Comparison of ENCODE assay signal across 8 mouse cellular contexts in the genomic region with DNA sequence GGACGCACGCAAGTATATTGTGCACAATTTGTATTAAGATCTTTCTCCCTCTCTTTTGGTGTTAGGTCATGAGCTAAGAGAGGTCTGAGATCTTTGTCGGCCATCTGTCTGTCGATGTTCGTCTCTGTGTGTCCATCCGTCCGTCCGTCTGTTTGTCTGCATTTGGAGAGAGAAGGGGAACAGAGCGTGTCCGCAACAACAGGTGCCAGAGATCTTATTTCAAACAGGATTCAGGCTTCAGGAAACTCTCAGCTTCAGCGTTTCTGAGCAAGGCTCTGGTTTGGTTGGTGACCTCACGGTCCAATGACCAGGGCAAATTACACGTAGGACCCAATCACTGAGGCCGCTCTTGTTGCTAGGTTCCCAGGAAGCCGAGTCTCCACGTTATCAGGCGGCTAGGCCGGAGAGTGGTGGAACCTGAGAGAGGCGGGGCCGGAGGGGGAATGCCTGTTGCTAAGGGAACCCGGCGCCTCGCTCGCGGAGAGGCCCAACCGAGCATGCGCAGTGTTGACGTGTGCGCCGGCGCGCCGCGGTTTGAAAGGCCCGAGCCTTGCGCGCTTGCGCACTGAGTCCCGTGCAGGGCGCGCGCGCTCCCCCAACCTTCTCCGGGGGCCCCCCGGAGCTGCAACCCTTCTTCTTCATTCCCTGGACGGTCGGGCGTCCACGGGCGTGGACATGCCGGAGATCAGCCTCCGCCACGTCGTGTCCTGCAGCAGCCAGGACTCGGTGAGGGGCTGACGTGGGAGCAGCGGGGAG. TPM values are rescaled to one million over a fixed set of nuclear protein-coding genes. Genes with fewer than 3 reads are reported as not detected.
DNase-seq lines count a peak whose midpoint lies in the region; ATAC-seq and TF ChIP-seq lines count a peak whose summit lies in the region.

No protein-coding gene starts in this region.

- H3K4me1 ChIP-seq in embryonic facial prominence, embryonic 14.5 days (ENCODE audit: control insufficient read depth, insufficient read depth, low read length): peaks cover 8% of the 10 kb centered on the region; the same call in 1 of the 2 replicates
- no peaks in the 10 kb centered on the region for H3K4me1 ChIP-seq in heart, adult 2 months (ENCODE audit: control insufficient read depth, insufficient read depth, low read length)
- peaks cover 18% of the 10 kb centered on the region for H3K4me1 ChIP-seq in limb, embryonic 13.5 days
- H3K4me1 ChIP-seq in midbrain, embryonic 16.5 days (ENCODE audit: control insufficient read depth, insufficient read depth, low read length): peaks cover 12% of the 10 kb centered on the region

- WGBS in embryonic facial prominence, embryonic 14.5 days: under 1% methylated on average over 33 of the region's 57 CpGs
- under 1% methylated on average over 57 of the region's 57 CpGs for WGBS in heart, adult 2 months
- WGBS in limb, embryonic 13.5 days: under 1% methylated on average over 57 of the region's 57 CpGs
- WGBS in midbrain, embryonic 16.5 days: under 1% methylated on average over 57 of the region's 57 CpGs

- H3K27ac ChIP-seq in embryonic facial prominence, embryonic 14.5 days (replicated peaks; ENCODE audit: low read depth, low read length): peak overlapping the region; percentile 64
- H3K27ac ChIP-seq in heart, adult 2 months: peak overlapping the region; percentile 84
- H3K27ac ChIP-seq in limb, embryonic 13.5 days: peak overlapping the region; percentile 79
- peak overlapping the region; percentile 79 for H3K27ac ChIP-seq in midbrain, embryonic 16.5 days (ENCODE audit: low read length)

- H3K79me2 ChIP-seq in heart, adult 2 months (replicated peaks; ENCODE audit: control insufficient read depth, insufficient read depth, low read length): 0 out of 2 replicates have a peak, but pooled peaks cover 1% of the 10 kb centered on the region

- peak overlapping the region; percentile 88 for H3K9ac ChIP-seq in embryonic facial prominence, embryonic 14.5 days (ENCODE audit: low read depth, low read length)
- H3K9ac ChIP-seq in heart, adult 2 months (ENCODE audit: low read depth, low read length): peak overlapping the region; percentile 93
- H3K9ac ChIP-seq in limb, embryonic 13.5 days: peak overlapping the region; percentile 84
- peak overlapping the region; percentile 88 for H3K9ac ChIP-seq in midbrain, embryonic 16.5 days (ENCODE audit: low read depth, low read length)

- peak; percentile 60 for TF ChIP-seq POLR2A in heart, adult 2 months (IDR thresholded peaks at IDR 0.05; ENCODE audit: insufficient read depth, low read depth, low read length)

- H3K27me3 ChIP-seq in embryonic facial prominence, embryonic 14.5 days (replicated peaks; ENCODE audit: control insufficient read depth, insufficient read depth, low read length): no peaks in the 10 kb centered on the region
- no peaks in the 10 kb centered on the region for H3K27me3 ChIP-seq in heart, adult 2 months (ENCODE audit: control insufficient read depth, insufficient read depth, low read length)
- H3K27me3 ChIP-seq in limb, embryonic 13.5 days: no peaks in the 10 kb centered on the region
- H3K27me3 ChIP-seq in midbrain, embryonic 16.5 days (ENCODE audit: control insufficient read depth, insufficient read depth, low read depth, low read length): no peaks in the 10 kb centered on the region

- no peak for TF ChIP-seq CTCF in heart, adult 2 months (IDR thresholded peaks at IDR 0.05)

- peak overlapping the region; percentile 83 for H3K4me2 ChIP-seq in embryonic facial prominence, embryonic 14.5 days (ENCODE audit: low read depth, low read length)
- H3K4me2 ChIP-seq in limb, embryonic 13.5 days (replicated peaks): peak overlapping the region; percentile 83
- H3K4me2 ChIP-seq in midbrain, embryonic 16.5 days (ENCODE audit: low read length): peak overlapping the region; percentile 82

- intact Hi-C loops in heart, adult 2 months (cut with DNase I): loop anchor here (1.0 to 5.0 kb wide), 2 partner anchors 17 to 230 kb away; partner anchors contain the start of genes Irgq and Zfp94

- H3K4me3 ChIP-seq in embryonic facial prominence, embryonic 14.5 days (ENCODE audit: low read depth, low read length): peak overlapping the region; percentile 85
- H3K4me3 ChIP-seq in heart, adult 2 months: peak overlapping the region; percentile 80
- H3K4me3 ChIP-seq in limb, embryonic 13.5 days: peak overlapping the region; percentile 77
- peak overlapping the region; percentile 81 for H3K4me3 ChIP-seq in midbrain, embryonic 16.5 days (ENCODE audit: low read depth, low read length)

- no peak for TF ChIP-seq EP300 in heart, adult 2 months (IDR thresholded peaks at IDR 0.05; ENCODE audit: insufficient read depth, low read depth, low read length)

- no peaks in the 10 kb centered on the region; the same call in 1 of the 2 replicates for H3K9me3 ChIP-seq in embryonic facial prominence, embryonic 14.5 days (ENCODE audit: control insufficient read depth, low read length)
- H3K9me3 ChIP-seq in limb, embryonic 13.5 days: no peaks in the 10 kb centered on the region
- H3K9me3 ChIP-seq in midbrain, embryonic 16.5 days (replicated peaks; ENCODE audit: control insufficient read depth, low read length, poor library complexity, severe bottlenecking): no peaks in the 10 kb centered on the region; the same call in 1 of the 2 replicates

- peak; percentile 99 for DNase-seq in 3T3-L1 (ENCODE audit: low read depth, low spot score)
- peak; percentile 96 to 99 for DNase-seq in adrenal gland, postnatal 4 days (ENCODE audit: low spot score in 2 of 2)
- DNase-seq in embryonic facial prominence, embryonic 14.5 days (ENCODE audit: low spot score): peak; percentile 99
- DNase-seq in heart, adult 2 months: peak; percentile 98 to 100
- DNase-seq in kidney, adult 8-10 months: peak; percentile 99 to 100
- peak; percentile 93 to 99 for DNase-seq in spleen, postnatal 10 days (ENCODE audit: low spot score in 2 of 2)

- peak; percentile 100 for ATAC-seq in embryonic facial prominence, embryonic 14.5 days (ENCODE audit: low read depth)
- peak; percentile 99 for ATAC-seq in limb, embryonic 13.5 days (ENCODE audit: low FRiP score, low read depth)
- peak; percentile 97 for ATAC-seq in midbrain, embryonic 16.5 days

- H3K36me3 ChIP-seq in embryonic facial prominence, embryonic 14.5 days (ENCODE audit: control insufficient read depth, insufficient read depth, low read length): peaks cover 27% of the 10 kb centered on the region
- no peaks in the 10 kb centered on the region for H3K36me3 ChIP-seq in heart, adult 2 months (ENCODE audit: control insufficient read depth, insufficient read depth, low read length)
- H3K36me3 ChIP-seq in limb, embryonic 13.5 days: peaks cover 37% of the 10 kb centered on the region
- peaks cover 3% of the 10 kb centered on the region; the same call in 1 of the 2 replicates for H3K36me3 ChIP-seq in midbrain, embryonic 16.5 days (ENCODE audit: control insufficient read depth, insufficient read depth, low read length)

RNA-seq across cellular contexts. Expression of gene Xrcc1, which starts 0.7 kb away (rescaled TPM):
- total RNA-seq in adrenal gland, postnatal 4 days (2021): 10 to 100 TPM; 56.8 to 64.4 TPM
- 88.4 and 97.9 TPM in 2 replicates for polyA plus RNA-seq in embryonic facial prominence, embryonic 14.5 days (2014; fragmentation: Nextera tagmentation; extraction: Ambion mirVana)
- total RNA-seq in heart, adult 2 months (2021): 10 to 100 TPM; 25.0 to 25.6 TPM
- polyA plus RNA-seq in heart, adult 2 months (2012; rRNA removed): 21.8 and 25.5 TPM in 2 replicates
- polyA plus RNA-seq in limb, embryonic 13.5 days (2015; fragmentation: Nextera tagmentation; extraction: Ambion mirVana): 125 and 131 TPM in 2 replicates
- 66.1 and 66.9 TPM in 2 replicates for polyA plus RNA-seq in midbrain, embryonic 16.5 days (2015; fragmentation: Nextera tagmentation; extraction: Ambion mirVana)

RNA-seq across cellular contexts. Expression of gene Pinlyp, which starts 0.9 kb away (rescaled TPM):
- total RNA-seq in adrenal gland, postnatal 4 days (2021): not detected
- polyA plus RNA-seq in embryonic facial prominence, embryonic 14.5 days (2014; fragmentation: Nextera tagmentation; extraction: Ambion mirVana): 0.34 and 1.5 TPM in 2 replicates
- not detected for total RNA-seq in heart, adult 2 months (2021)
- polyA plus RNA-seq in heart, adult 2 months (2012; rRNA removed): not detected in 2 replicates
- polyA plus RNA-seq in limb, embryonic 13.5 days (2015; fragmentation: Nextera tagmentation; extraction: Ambion mirVana): not detected in 2 replicates
- not detected in 2 replicates for polyA plus RNA-seq in midbrain, embryonic 16.5 days (2015; fragmentation: Nextera tagmentation; extraction: Ambion mirVana)

RNA-seq across cellular contexts. Expression of gene Irgq, which starts 16.3 kb away (rescaled TPM):
- 10 to 100 TPM; 24.9 to 25.7 TPM for total RNA-seq in adrenal gland, postnatal 4 days (2021)
- 11.4 and 12.0 TPM in 2 replicates for polyA plus RNA-seq in embryonic facial prominence, embryonic 14.5 days (2014; fragmentation: Nextera tagmentation; extraction: Ambion mirVana)
- total RNA-seq in heart, adult 2 months (2021): 10 to 100 TPM; 16.1 to 17.4 TPM
- polyA plus RNA-seq in heart, adult 2 months (2012; rRNA removed): 12.9 and 20.7 TPM in 2 replicates
- polyA plus RNA-seq in limb, embryonic 13.5 days (2015; fragmentation: Nextera tagmentation; extraction: Ambion mirVana): 6.8 and 8.1 TPM in 2 replicates
- polyA plus RNA-seq in midbrain, embryonic 16.5 days (2015; fragmentation: Nextera tagmentation; extraction: Ambion mirVana): 26.3 and 26.9 TPM in 2 replicates

RNA-seq across cellular contexts. Expression of gene AC161166.1, which starts 34.6 kb away (rescaled TPM):
- total RNA-seq in adrenal gland, postnatal 4 days (2021): not detected
- polyA plus RNA-seq in embryonic facial prominence, embryonic 14.5 days (2014; fragmentation: Nextera tagmentation; extraction: Ambion mirVana): 0.19 and 0.22 TPM in 2 replicates
- total RNA-seq in heart, adult 2 months (2021): not detected
- 0.04 TPM in 1 of 2 replicates, not detected in the other for polyA plus RNA-seq in heart, adult 2 months (2012; rRNA removed)
- 0.42 and 0.66 TPM in 2 replicates for polyA plus RNA-seq in limb, embryonic 13.5 days (2015; fragmentation: Nextera tagmentation; extraction: Ambion mirVana)
- polyA plus RNA-seq in midbrain, embryonic 16.5 days (2015; fragmentation: Nextera tagmentation; extraction: Ambion mirVana): 1.6 and 1.7 TPM in 2 replicates

RNA-seq across cellular contexts. Expression of gene Zfp428, which starts 40.0 kb away (rescaled TPM):
- total RNA-seq in adrenal gland, postnatal 4 days (2021): 10 to 100 TPM; 11.1 to 16.2 TPM
- polyA plus RNA-seq in embryonic facial prominence, embryonic 14.5 days (2014; fragmentation: Nextera tagmentation; extraction: Ambion mirVana): 31.3 and 36.6 TPM in 2 replicates
- 10 to 100 TPM; 14.5 to 14.9 TPM for total RNA-seq in heart, adult 2 months (2021)
- 12.3 and 28.7 TPM in 2 replicates for polyA plus RNA-seq in heart, adult 2 months (2012; rRNA removed)
- 64.2 and 68.3 TPM in 2 replicates for polyA plus RNA-seq in limb, embryonic 13.5 days (2015; fragmentation: Nextera tagmentation; extraction: Ambion mirVana)
- 298 and 327 TPM in 2 replicates for polyA plus RNA-seq in midbrain, embryonic 16.5 days (2015; fragmentation: Nextera tagmentation; extraction: Ambion mirVana)

Comparison
In these comparisons a context has a peak if more than half of its experiments do, and no peak if none do; other contexts are left out.
1. Peak in every context shown above with its lines: DNase-seq, ATAC-seq, H3K4me3 ChIP-seq and H3K27ac ChIP-seq.